Mouse (Mus musculus): Measurements from ENCODE around the gene Gm10945. TPM values are rescaled to one million over a fixed set of nuclear protein-coding genes. Genes with fewer than 3 reads are reported as not detected.

The Gm10945 gene
- polyA plus RNA-seq (2017; shearing (Covaris generic)) = not detected

GRCm38 (mm10) chr10:6761287-6761811, at the start of gene Gm10945:
Gene Gm10945 (minus strand): TSS chr10:6761761.

GRCm38 (mm10) chr10:6758206-6758605, 3.4 kb downstream of the Gm10945 start, which contains the start of gene Oprm1:
Gene Oprm1 (plus strand): TSS chr10:6758506.

Other genes with a start within 250 kb of the Gm10945 start
- gene Oprm1, start 3.3 kb downstream of the Gm10945 start, polyA plus RNA-seq (2017; shearing (Covaris generic)) = 1.5 TPM